8 mouse cellular contexts compared by ENCODE assay signal in genomic region chr2:180745248-180745927, GRCm38 (mm10). TPM values are rescaled to one million over a fixed set of nuclear protein-coding genes. Genes with fewer than 3 reads are reported as not detected.
DNase-seq lines count a peak whose midpoint lies in the region; ATAC-seq and TF ChIP-seq lines count a peak whose summit lies in the region.

No protein-coding gene starts in this region.

- H3K9me3 ChIP-seq in heart, embryonic 15.5 days (replicated peaks), result no peaks in the 10 kb centered on the region
- H3K9me3 ChIP-seq in liver, embryonic 13.5 days (replicated peaks), result no peaks in the 10 kb centered on the region
- no peaks in the 10 kb centered on the region for H3K9me3 ChIP-seq in neural tube, embryonic 12.5 days
- no peaks in the 10 kb centered on the region for H3K9me3 ChIP-seq in stomach, postnatal 0 days (ENCODE audit: control insufficient read depth, low read length)

- H3K79me2 ChIP-seq in C2C12 (ENCODE audit: control insufficient read depth, insufficient read depth), result no peaks in the 10 kb centered on the region

- H3ac ChIP-seq in C2C12 (ENCODE audit: control insufficient read depth, insufficient read length, low read depth), result no peak overlapping the region

- no peak overlapping the region for H3K9ac ChIP-seq in heart, embryonic 15.5 days
- H3K9ac ChIP-seq in liver, embryonic 13.5 days, result no peak overlapping the region
- no peak overlapping the region for H3K9ac ChIP-seq in neural tube, embryonic 12.5 days
- no peak overlapping the region for H3K9ac ChIP-seq in stomach, postnatal 0 days (ENCODE audit: low read length)

- TF ChIP-seq EP300 in stomach, postnatal 0 days (optimal IDR thresholded peaks at IDR 0.05), result no peak

- DNase-seq in brain, adult 2 months (ENCODE audit: low read depth, low spot score), result peak; percentile 90
- DNase-seq in kidney, postnatal 14 days, result peak; percentile 89
- DNase-seq in liver, embryonic 13.5 days, result peak; percentile 71
- peak; percentile 86 for DNase-seq in stomach, postnatal 0 days (ENCODE audit: low spot score)

- no peak overlapping the region for H3K4me2 ChIP-seq in heart, embryonic 15.5 days
- H3K4me2 ChIP-seq in liver, embryonic 13.5 days, result no peak overlapping the region
- no peak overlapping the region for H3K4me2 ChIP-seq in neural tube, embryonic 12.5 days (replicated peaks)
- no peak overlapping the region for H3K4me2 ChIP-seq in stomach, postnatal 0 days (replicated peaks; ENCODE audit: low read depth)

- H3K4me3 ChIP-seq in C2C12 (ENCODE audit: insufficient read depth, poor library complexity, severe bottlenecking), result no peak overlapping the region
- H3K4me3 ChIP-seq in heart, embryonic 15.5 days, result no peak overlapping the region
- no peak overlapping the region for H3K4me3 ChIP-seq in liver, embryonic 13.5 days (replicated peaks)
- H3K4me3 ChIP-seq in neural tube, embryonic 12.5 days, result no peak overlapping the region
- H3K4me3 ChIP-seq in stomach, postnatal 0 days (ENCODE audit: low read depth, low read length), result no peak overlapping the region

- no peaks in the 10 kb centered on the region for H3K79me3 ChIP-seq in C2C12 (ENCODE audit: low read depth)

- ATAC-seq in erythroblast, adult 5-6 weeks (replicated peaks; ENCODE audit: low FRiP score, poor library complexity, severe bottlenecking), result peak; percentile 93
- peak; percentile 27 for ATAC-seq in heart, embryonic 15.5 days (replicated peaks; ENCODE audit: insufficient number of reproducible peaks, insufficient read depth, low FRiP score, low read depth)
- peak; percentile 67 for ATAC-seq in liver, embryonic 13.5 days (ENCODE audit: low read depth)
- peak; percentile 43; the same call in 1 of the 2 replicates for ATAC-seq in neural tube, embryonic 12.5 days (ENCODE audit: low FRiP score, low read depth)
- ATAC-seq in stomach, postnatal 0 days (ENCODE audit: low FRiP score, low TSS enrichment), result peak; percentile 74

- H3K27ac ChIP-seq in heart, embryonic 15.5 days, result no peak overlapping the region
- no peak overlapping the region for H3K27ac ChIP-seq in liver, embryonic 13.5 days
- no peak overlapping the region for H3K27ac ChIP-seq in neural tube, embryonic 12.5 days
- no peak overlapping the region for H3K27ac ChIP-seq in stomach, postnatal 0 days (replicated peaks)

- no peaks in the 10 kb centered on the region for H3K36me3 ChIP-seq in C2C12 (ENCODE audit: control insufficient read depth, insufficient read depth)
- H3K36me3 ChIP-seq in heart, embryonic 15.5 days, result no peaks in the 10 kb centered on the region
- H3K36me3 ChIP-seq in liver, embryonic 13.5 days, result no peaks in the 10 kb centered on the region
- no peaks in the 10 kb centered on the region for H3K36me3 ChIP-seq in neural tube, embryonic 12.5 days
- no peaks in the 10 kb centered on the region for H3K36me3 ChIP-seq in stomach, postnatal 0 days (ENCODE audit: control insufficient read depth, insufficient read depth, low read length)

- 34% methylated on average over 17 of the region's 17 CpGs for WGBS in heart, embryonic 15.5 days
- 31% methylated on average over 17 of the region's 17 CpGs for WGBS in liver, embryonic 13.5 days (ENCODE audit: insufficient replicate concordance)
- WGBS in neural tube, embryonic 12.5 days, result 37% methylated on average over 17 of the region's 17 CpGs
- 34% methylated on average over 17 of the region's 17 CpGs for WGBS in stomach, postnatal 0 days

- TF ChIP-seq CTCF in C2C12 (IDR thresholded peaks at IDR 0.05; ENCODE audit: control insufficient read depth, insufficient read depth, insufficient read length), result peak; percentile 97
- peak; percentile 100 for TF ChIP-seq CTCF in stomach, postnatal 0 days (IDR thresholded peaks at IDR 0.05; ENCODE audit: low read depth)

- peaks cover 28% of the 10 kb centered on the region for H3K27me3 ChIP-seq in C2C12 (ENCODE audit: control insufficient read depth, insufficient read depth, insufficient read length)
- peaks cover 14% of the 10 kb centered on the region for H3K27me3 ChIP-seq in heart, embryonic 15.5 days
- peaks cover 11% of the 10 kb centered on the region; the same call in 1 of the 2 replicates for H3K27me3 ChIP-seq in liver, embryonic 13.5 days
- 0 out of 2 replicates have a peak, but pooled peaks cover 8% of the 10 kb centered on the region for H3K27me3 ChIP-seq in neural tube, embryonic 12.5 days (replicated peaks)
- H3K27me3 ChIP-seq in stomach, postnatal 0 days (ENCODE audit: control insufficient read depth, insufficient read depth, low read length), result no peaks in the 10 kb centered on the region

- no peaks in the 10 kb centered on the region for H3K4me1 ChIP-seq in heart, embryonic 15.5 days (replicated peaks)
- H3K4me1 ChIP-seq in liver, embryonic 13.5 days (replicated peaks), result no peaks in the 10 kb centered on the region
- H3K4me1 ChIP-seq in neural tube, embryonic 12.5 days, result peaks cover 16% of the 10 kb centered on the region; the same call in 1 of the 2 replicates
- H3K4me1 ChIP-seq in stomach, postnatal 0 days (replicated peaks; ENCODE audit: control insufficient read depth, insufficient read depth), result no peaks in the 10 kb centered on the region

TF ChIP-seq in C2C12, 6 proteins besides CTCF, POLR2A, EP300 and RAD21:
- TF ChIP-seq MYOD1 (IDR thresholded peaks at IDR 0.05; ENCODE audit: control insufficient read depth, insufficient read length, low read depth) (no peak), MAX (IDR thresholded peaks at IDR 0.05) (peak; percentile 66)

RNA-seq across cellular contexts. Expression of gene Slc17a9, which starts 20.3 kb away (rescaled TPM):
- polyA plus RNA-seq in C2C12 (2012; fragmentation: generic; extraction: Trizol), result 0.04 TPM
- 10.6 and 16.1 TPM in 2 replicates for total RNA-seq in erythroblast, adult 5-6 weeks (2015; ENCODE audit: low replicate concordance)
- 1.5 and 3.1 TPM in 2 replicates for total RNA-seq in erythroblast, adult 5-6 weeks (2017; ENCODE audit: low replicate concordance)
- 0.48 and 1.7 TPM in 2 replicates for polyA plus RNA-seq in heart, embryonic 15.5 days (2015; fragmentation: Nextera tagmentation; extraction: Ambion mirVana)
- 4.8 and 5.5 TPM in 2 replicates for polyA plus RNA-seq in liver, embryonic 13.5 days (2015; fragmentation: Nextera tagmentation; extraction: Ambion mirVana)
- 0.43 and 0.52 TPM in 2 replicates for polyA plus RNA-seq in neural tube, embryonic 12.5 days (2016; fragmentation: Nextera tagmentation; extraction: Ambion mirVana)
- 3.0 and 3.6 TPM in 2 replicates for polyA plus RNA-seq in stomach, postnatal 0 days (2015; fragmentation: Nextera tagmentation; extraction: Ambion mirVana)

RNA-seq across cellular contexts. Expression of gene Bhlhe23, which starts 31.3 kb away (rescaled TPM):
- polyA plus RNA-seq in C2C12 (2012; fragmentation: generic; extraction: Trizol), result 0.01 TPM
- not detected in 2 replicates for total RNA-seq in erythroblast, adult 5-6 weeks (2015; ENCODE audit: low replicate concordance)
- total RNA-seq in erythroblast, adult 5-6 weeks (2017; ENCODE audit: low replicate concordance), result not detected in 2 replicates
- polyA plus RNA-seq in heart, embryonic 15.5 days (2015; fragmentation: Nextera tagmentation; extraction: Ambion mirVana), result not detected in 2 replicates
- polyA plus RNA-seq in liver, embryonic 13.5 days (2015; fragmentation: Nextera tagmentation; extraction: Ambion mirVana), result not detected in 2 replicates
- polyA plus RNA-seq in neural tube, embryonic 12.5 days (2016; fragmentation: Nextera tagmentation; extraction: Ambion mirVana), result 7.1 and 8.2 TPM in 2 replicates
- not detected in 2 replicates for polyA plus RNA-seq in stomach, postnatal 0 days (2015; fragmentation: Nextera tagmentation; extraction: Ambion mirVana)

RNA-seq across cellular contexts. Expression of gene Gid8, which starts 35.5 kb away (rescaled TPM):
- polyA plus RNA-seq in C2C12 (2012; fragmentation: generic; extraction: Trizol), result 35.5 TPM
- total RNA-seq in erythroblast, adult 5-6 weeks (2015; ENCODE audit: low replicate concordance), result 49.8 and 77.7 TPM in 2 replicates
- 113 and 114 TPM in 2 replicates for total RNA-seq in erythroblast, adult 5-6 weeks (2017; ENCODE audit: low replicate concordance)
- polyA plus RNA-seq in heart, embryonic 15.5 days (2015; fragmentation: Nextera tagmentation; extraction: Ambion mirVana), result 45.3 and 47.4 TPM in 2 replicates
- 116 and 126 TPM in 2 replicates for polyA plus RNA-seq in liver, embryonic 13.5 days (2015; fragmentation: Nextera tagmentation; extraction: Ambion mirVana)
- 53.8 and 56.8 TPM in 2 replicates for polyA plus RNA-seq in neural tube, embryonic 12.5 days (2016; fragmentation: Nextera tagmentation; extraction: Ambion mirVana)
- polyA plus RNA-seq in stomach, postnatal 0 days (2015; fragmentation: Nextera tagmentation; extraction: Ambion mirVana), result 59.6 and 60.7 TPM in 2 replicates

RNA-seq across cellular contexts. Expression of gene Dido1, which starts 35.6 kb away (rescaled TPM):
- 11.0 TPM for polyA plus RNA-seq in C2C12 (2012; fragmentation: generic; extraction: Trizol)
- total RNA-seq in erythroblast, adult 5-6 weeks (2015; ENCODE audit: low replicate concordance), result 25.2 and 25.3 TPM in 2 replicates
- total RNA-seq in erythroblast, adult 5-6 weeks (2017; ENCODE audit: low replicate concordance), result 45.2 and 57.2 TPM in 2 replicates
- 14.0 and 19.0 TPM in 2 replicates for polyA plus RNA-seq in heart, embryonic 15.5 days (2015; fragmentation: Nextera tagmentation; extraction: Ambion mirVana)
- 10.1 and 12.7 TPM in 2 replicates for polyA plus RNA-seq in liver, embryonic 13.5 days (2015; fragmentation: Nextera tagmentation; extraction: Ambion mirVana)
- polyA plus RNA-seq in neural tube, embryonic 12.5 days (2016; fragmentation: Nextera tagmentation; extraction: Ambion mirVana), result 32.0 and 33.6 TPM in 2 replicates
- polyA plus RNA-seq in stomach, postnatal 0 days (2015; fragmentation: Nextera tagmentation; extraction: Ambion mirVana), result 7.4 and 9.7 TPM in 2 replicates

Comparison
In these comparisons a context has a peak if more than half of its experiments do, and no peak if none do; other contexts are left out.
1. ATAC-seq: peak in every context shown above with its lines; median percentile 93 in erythroblast, adult 5-6 weeks; 74 in stomach, postnatal 0 days; 67 in liver, embryonic 13.5 days; 43 in neural tube, embryonic 12.5 days; 27 in heart, embryonic 15.5 days.